Mouse (Mus musculus) urinary bladder, postnatal 14 days (tissue): ENCODE measurements around the gene Dpysl5.
A peak's percentile ranks its signal among the peaks of the same experiment; 100 is the strongest.

Source experiments
- DNase-seq: peaks from one replicate; pipeline ENCODE4 v3.0.0; 2021; ENCODE audit warnings: low spot score

The Dpysl5 gene

DNA sequence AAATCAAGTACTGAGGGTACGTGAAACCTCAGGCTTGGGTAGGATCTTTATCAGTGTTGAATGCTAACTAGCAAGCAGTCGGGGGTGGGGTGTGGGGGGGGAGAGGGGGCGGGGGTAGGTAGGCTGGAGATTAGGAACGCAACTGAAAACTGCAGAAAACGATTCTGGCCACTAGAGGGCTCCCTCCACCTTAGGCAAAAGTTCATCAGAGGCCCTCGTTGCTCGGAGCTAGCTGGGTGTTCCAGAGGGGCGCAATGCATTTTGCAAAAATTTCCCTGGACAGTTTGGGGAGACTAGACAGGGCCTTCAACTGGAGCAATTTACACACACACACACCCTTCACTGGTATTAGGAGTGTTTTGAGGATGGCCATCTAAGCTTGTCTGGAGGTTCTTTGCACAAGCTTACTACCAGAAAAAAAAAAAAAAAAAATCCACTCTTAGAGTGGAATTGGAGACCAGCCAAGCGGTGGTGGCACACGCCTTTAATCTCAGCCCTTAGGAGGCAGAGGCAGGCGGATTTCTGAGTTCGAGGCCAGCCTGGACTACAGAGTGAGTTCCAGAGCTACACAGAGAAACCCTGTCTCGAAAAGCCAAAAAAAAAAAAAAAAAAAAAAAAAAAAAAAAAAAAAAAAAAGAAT is 1.5 kb upstream of the Dpysl5 start:
- DNase-seq = peak; percentile 69

GRCm38 (mm10) chr5:30710486-30710885 is 878 bp upstream of the Dpysl5 start:
- no peak for DNase-seq

DNA sequence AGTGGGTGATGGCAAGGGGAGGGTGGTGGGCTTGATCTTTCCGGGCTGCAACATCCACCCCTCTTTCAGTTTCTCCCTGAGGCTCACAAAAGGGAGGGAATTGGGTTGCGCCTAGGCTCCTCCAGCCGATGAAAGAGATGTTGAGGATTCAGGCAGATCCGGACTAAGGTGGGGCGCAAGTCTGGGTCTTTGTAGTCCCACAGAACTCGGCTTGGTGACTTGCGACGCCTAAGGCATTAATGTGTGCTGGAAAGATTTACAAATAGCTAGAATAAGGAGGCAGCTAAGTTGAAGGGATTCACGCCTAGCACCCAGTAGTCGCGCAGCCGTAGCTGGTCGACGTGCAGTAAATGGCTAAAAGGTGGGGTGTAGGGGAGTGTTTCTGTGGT is 632 bp downstream of the Dpysl5 start:
- DNase-seq = no peak

GRCm38 (mm10) chr5:30712441-30713298 is 1.3 kb downstream of the Dpysl5 start:
- peak; percentile 9 for DNase-seq

GRCm38 (mm10) chr5:30713299-30713675 is 1.9 kb downstream of the Dpysl5 start:
- no peak for DNase-seq

GRCm38 (mm10) chr5:30713691-30714090 is 2.3 kb downstream of the Dpysl5 start:
- DNase-seq = no peak

DNA sequence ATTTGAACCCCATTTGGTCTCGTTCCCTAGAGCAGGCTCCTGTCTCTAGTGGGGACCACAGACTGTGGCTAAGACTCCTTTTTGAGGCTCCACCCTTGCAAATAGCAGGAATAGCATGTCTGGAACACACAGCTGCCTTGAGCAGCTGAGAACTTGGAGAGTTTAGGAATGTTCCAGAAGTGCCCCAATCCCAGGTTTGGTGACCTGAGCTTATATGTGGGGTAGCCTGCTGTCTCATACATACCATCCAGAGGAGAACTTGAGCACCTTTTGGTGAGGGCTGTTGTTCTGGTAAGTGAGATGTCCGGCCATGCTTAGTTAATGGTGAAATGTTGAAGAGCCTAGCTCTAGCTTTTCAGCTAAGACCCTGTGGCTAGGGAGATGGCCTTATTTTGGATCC is 4.9 kb downstream of the Dpysl5 start:
- no peak for DNase-seq

DNA sequence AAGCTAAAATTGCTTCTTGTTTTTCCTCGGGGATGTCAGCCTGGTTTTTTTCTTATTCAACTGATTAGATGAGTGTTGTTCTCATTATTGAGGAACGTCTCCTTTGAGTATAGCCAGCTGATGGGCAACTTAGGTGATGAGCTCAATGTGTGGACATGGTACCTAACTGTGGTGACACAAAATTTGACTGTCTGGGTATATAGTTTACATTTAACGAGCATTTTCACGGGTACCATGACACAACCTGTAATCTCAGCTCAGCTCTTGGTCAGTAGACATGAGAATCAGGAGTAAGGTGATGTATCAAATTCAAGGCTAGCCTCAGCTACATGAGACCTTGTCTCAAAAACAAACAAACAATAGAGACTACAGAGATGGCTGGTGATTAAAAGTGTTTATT is 6.1 kb downstream of the Dpysl5 start:
- no peak for DNase-seq

DNA sequence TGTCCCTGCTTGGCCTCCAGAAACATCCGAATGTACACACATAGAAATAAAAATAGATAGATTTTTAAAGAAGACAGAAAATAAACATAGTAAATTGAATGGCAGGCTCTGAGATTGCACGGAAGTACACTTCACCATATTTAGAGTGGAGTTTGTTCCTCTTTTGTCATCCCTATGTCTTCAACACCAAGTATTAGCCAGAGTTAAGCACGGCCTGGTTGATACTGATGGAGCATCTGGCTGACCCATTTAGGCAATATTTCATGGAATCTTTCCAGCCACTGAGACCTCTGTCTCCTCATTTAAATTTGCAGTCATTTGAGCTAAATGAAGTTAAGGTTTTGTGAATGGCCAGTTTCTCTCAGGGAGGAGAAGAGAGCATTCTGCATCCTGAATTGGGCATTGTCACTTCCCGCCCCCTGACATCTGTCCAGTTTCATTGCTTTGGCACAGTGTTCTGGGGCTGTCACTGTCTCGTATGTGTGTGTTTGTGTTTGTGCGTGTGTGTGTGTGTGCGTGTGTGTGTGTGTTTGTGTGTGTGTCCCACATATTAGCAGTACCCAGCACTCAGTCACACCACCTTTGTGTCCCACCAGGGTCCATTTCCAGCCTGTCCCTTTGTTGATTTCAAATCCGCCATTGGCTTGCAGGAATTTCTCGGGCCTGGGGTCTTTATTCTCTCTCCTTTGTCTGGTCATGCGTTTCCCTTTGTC is 6.8 kb downstream of the Dpysl5 start:
- no peak for DNase-seq

- no peak for DNase-seq
Observed at GRCm38 (mm10) chr5:30721935-30722334, 10.6 kb downstream of the Dpysl5 start.

GRCm38 (mm10) chr5:30726151-30726693 is 14.9 kb downstream of the Dpysl5 start:
- DNase-seq = no peak

DNA sequence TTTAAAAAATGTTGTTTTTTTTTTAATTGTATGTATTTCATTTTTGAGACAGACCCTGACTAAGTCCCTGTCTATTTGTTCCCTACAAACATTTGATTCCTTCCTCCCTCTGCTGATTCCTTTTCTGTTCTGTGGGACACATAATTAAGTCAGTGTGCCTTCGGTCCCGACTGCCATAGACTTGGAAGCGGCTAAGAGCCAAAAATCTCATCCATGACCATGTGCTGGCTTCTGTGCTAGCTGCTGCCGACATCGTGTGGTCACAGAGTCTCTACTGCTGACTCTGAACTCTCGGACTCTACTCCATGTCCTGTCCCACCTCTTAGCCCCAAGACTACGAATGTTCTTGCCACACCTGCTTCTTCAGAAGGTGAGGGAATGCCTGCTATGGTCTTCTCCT is 21.1 kb downstream of the Dpysl5 start:
- no peak for DNase-seq

DNA sequence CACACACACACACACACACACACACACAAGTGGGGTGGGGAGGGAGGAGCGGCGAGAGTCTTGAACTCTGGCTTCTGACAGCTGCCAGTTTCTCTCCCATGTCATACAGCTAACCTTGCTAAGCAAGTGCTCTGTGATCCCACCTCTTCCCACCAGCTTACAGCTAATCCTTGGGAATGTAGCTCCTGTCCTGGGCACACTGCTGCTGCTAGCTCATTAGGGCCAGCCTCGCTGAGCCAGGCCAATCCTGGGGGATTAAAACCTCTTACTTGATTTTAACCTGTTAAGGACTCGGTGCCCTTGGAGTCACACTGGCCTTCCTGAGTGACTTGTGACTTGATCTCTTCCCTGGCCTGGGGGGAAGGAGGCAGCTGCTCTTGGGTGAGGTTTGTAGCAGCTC is 23.3 kb downstream of the Dpysl5 start:
- no peak for DNase-seq

DNA sequence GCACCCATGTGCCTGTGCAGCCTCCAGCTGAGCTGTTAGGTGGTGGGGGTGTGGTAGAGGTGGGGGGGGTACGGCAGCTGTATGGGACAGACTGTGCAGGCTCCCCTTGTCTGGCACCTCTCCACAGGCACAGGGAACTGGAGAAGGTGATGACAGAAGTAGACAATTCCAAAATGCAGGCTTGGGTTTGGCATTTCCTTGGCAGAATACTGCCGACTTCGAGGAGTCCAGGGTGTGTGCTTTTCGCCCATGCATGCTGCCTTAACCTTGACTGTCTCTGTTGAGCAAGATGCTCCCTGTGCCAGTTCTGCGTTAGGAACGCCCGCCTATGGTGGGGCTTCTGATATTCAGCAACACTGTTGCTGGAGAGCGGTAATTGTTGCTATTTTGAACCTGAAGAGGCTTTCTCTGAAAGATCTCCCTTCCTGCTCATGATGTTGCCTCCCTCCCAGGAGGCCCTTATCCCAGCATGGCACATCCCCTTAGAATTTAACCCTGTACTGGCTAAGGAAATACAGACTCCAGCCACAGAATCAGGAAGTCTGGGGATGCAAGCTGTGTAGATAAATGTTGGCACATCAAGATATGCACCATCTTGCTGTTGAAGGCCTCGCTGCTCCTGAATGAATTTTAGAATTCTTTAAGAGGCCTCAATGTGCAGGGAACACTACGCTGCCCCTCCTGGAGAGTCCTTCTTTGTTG is 26.9 kb downstream of the Dpysl5 start:
- no peak for DNase-seq

- DNase-seq = no peak
Observed at GRCm38 (mm10) chr5:30739595-30739994, 28.2 kb downstream of the Dpysl5 start.

- no peak for DNase-seq
Observed at GRCm38 (mm10) chr5:30749582-30750311, 38.4 kb downstream of the Dpysl5 start.

GRCm38 (mm10) chr5:30751071-30751470 is 39.7 kb downstream of the Dpysl5 start:
- no peak for DNase-seq

DNA sequence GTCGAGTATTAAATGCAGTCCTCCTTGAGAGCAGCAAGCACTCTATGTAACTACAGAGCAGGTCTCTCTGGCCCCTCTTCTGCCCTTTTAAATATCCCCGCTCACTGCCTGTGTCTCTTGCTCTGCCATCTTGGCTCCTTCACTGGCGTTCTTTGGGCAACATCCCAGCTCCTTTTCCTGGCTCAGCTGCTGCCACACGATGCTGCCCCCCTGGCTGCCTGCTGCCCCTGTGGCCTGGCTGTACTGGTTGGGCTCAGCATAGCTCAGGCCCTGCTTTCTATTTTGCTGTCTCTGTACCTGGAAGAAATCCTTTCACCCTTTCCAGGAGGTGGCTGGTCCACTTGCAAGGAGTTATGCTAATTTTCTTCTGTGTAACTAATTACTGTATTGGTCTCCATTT is 41.8 kb downstream of the Dpysl5 start:
- no peak for DNase-seq

GRCm38 (mm10) chr5:30755215-30755614 is 43.9 kb downstream of the Dpysl5 start:
- DNase-seq = no peak

DNA sequence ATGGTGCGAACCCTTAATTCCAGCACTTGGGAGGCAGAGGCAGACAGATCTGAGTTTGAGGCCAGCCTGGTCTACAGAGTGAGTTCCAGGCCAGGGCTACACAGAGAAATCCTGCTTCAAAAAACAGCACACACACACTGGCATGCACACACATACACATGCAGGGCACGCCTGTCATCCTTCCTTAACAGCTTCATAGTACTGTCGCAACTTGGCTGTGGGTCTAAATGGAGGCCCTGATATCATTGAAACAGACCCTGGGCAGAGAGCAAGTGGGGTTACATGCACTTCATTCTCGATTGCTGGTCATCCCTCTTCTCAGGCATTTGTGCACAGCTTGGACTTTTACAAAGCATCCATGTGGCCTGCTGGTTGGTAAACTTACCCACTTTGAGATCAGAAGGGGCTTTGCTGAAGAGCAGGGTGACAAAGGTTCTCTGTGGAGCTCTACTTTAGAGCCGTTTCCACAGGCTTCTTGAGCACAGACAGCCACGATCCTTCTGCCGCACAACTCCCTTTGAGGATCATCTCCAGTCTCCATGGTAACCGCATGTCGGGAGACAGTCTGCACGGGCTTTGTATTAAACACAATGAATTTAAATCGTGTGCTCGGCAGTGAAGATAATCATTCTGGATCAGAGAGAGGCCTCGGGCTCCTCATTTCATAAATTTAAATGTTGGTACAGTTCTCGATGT is 51.6 kb downstream of the Dpysl5 start:
- no peak for DNase-seq

- DNase-seq = no peak
Observed at GRCm38 (mm10) chr5:30763511-30763830, 52.1 kb downstream of the Dpysl5 start.
